Mouse (Mus musculus) left cerebral cortex, postnatal 14 days (tissue): ENCODE results near the gene Ncln. TPM values are rescaled to one million over a fixed set of nuclear protein-coding genes. Genes with fewer than 3 reads are reported as not detected.

Experiments
- DNase-seq, 2 experiments: peaks; one replicate each; pipeline ENCODE4 v3.0.0; 2021 to 2022; ENCODE audit warnings: low spot score in 2 of 2, mixed read lengths in 1 of 2
- intact Hi-C: fragments of 180-260 bp; cut with DNase I; formaldehyde crosslinking; loops from one replicate; pipeline ENCODE4 v1.15.1; 2025
- total RNA-seq, 2 experiments: library from RNA; stranded (reverse); gene quantifications; 2 replicates each; pipeline ENCODE4 v1.2.3; 2021

Ncln gene
- total RNA-seq, 2 experiments from 2014 or later, result 80.2 to 104 TPM

DNA sequence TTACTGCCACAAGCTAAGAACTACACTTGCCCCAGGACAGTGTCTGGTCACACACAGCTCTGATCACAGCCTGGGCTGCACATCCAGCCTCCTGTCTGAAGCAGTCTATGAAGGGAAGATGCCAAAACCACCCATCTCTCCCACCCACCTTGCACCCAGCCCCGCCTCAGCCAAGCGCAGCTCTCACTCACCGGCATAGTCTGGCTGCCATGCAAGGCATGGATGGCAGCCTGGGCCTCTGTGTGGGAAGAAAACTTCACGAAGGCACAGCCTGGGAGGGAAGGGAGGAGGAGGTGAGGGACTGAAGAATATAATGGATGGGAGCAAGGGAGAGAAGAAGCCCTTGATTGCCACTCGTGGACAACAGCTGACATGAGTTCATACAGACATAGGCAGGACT is 26.9 kb downstream of the Ncln start:
- DNase-seq, result peak; percentile 67 to 76
- intact Hi-C loops, result no loop called here

DNA sequence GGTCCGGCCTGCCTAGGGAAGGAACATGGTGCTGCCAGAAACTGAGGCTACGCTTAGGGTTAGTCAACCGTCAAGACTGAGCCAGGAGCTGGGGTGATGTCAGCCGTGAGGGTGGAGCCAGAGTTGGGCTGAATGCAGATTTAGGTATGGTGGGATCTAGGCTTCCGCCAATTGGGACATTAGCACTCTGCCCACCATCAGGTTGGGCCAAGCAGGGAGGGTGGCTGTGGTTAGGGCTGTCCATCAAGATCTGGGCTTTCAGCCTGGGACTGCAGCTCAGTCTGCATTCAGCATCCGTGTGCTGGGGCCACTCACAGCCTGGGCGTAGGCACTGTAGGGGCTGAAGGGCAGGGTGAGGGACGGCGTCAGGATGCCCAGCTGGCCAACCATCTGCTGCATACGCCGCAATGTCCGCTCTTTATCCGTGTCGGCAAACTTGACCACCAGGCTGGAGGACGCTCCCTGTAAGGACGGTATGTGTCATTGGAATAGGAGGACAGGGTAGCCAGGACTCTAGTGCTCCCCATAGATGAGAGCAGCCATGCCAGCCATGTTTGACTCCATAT is 28.4 kb downstream of the Ncln start:
- DNase-seq, result no peak
- intact Hi-C loops, result no loop called here

DNA sequence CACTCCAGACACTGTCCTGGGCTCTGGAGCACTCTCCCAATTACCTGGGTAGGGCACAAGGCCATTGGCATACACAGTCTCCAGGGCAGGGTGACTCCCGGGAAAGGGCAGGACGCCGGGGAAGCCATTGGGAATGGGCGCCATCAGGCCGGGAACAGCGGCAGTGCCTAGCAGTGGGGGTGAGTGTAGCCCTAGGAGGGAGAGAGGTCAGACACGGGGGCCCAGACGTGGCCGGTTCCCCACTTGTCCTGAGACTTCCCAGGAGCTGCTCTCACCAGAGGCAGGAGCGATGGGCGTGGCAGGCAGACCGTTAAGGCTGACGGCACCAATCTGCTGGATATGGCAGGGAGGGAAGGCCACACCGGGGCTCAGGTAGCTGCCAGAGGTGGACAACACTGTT is 29.3 kb downstream of the Ncln start:
- no peak for DNase-seq
- intact Hi-C loops, result no loop called here

DNA sequence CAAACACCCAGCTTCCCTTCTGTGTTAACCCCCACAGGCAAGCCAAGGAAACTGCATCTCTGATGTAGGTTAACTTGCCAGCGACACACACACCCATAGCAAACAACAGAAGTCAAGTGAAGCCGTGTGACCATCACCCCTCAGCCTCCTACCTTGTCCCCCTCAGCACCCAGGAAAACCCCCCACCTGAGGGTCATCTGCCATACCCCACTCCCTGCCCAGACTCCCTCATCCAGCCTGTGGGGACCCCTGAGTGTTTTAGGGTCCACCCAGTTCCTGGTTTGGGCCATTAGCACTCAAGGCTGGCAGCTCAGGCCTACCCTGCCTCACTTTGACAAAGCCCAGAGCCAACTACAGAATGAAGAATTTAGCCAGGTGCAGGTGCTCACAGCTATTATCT is 30.1 kb downstream of the Ncln start:
- peak in 1 of 2 experiments; percentile 2 for DNase-seq
- intact Hi-C loops, result no loop called here

DNA sequence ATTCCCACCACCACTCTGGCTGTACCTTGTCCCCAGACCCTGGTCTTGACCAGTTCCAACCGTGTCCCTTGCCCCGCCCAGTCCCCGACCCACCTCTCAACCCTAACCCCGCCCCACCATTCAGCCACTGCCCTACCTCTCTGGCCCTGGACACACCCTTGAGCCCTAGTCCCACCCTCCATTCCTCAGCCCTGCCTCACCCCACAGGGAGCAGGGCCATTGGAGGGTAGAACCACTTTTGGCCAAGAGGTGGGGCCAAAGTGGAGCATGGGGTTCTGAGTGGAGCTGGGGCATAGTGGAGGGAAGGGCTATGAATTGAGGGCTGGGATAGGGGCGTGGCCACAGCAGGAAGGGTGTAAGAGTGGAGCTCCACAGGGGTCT is 30.9 kb downstream of the Ncln start:
- intact Hi-C loops, result no loop called here
- peak in 1 of 2 experiments; percentile 5 for DNase-seq

DNA sequence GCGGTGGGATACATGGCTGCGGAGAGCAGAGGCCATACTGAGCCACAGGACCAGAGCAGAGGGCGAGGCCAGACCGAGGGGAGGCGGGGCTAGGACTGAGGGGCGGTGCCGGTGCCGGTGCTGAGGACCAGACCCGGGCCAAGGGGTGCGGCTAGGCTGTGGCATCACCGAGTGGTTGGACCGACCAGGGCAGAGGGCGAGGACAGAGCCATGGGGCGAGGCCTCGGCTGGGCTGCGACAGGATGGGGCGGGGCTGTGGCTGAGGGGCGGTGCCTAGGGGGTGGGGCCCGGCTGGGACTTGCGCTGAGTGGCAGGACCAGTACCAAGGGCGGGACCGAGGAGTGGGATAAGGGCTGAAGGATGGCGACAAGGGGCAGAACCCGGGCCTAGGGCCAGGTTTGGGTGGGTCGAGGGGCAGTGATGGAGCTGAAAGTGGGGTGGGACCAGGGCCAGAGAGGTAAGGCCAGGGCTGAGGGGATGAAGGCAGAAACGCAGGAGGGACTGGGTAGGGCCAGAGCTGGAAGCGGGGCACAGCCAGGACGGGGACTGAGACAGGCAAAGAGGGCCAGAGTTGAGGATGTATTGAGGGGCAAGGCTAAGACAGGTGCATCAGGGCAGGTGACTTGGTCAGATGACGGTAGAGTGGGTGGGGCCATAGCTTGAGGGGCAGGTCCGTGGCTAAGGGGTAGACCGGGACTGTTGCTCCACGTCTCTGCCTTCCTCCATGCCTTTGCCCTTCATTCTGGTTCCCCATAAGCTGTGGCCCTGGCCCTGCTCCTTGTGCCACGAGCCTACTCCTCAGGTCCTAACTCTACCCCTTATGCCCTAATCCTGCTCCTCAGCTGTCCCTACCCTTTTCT is 31.6 kb downstream of the Ncln start:
- intact Hi-C loops, result no loop called here
- DNase-seq, result peak in 1 of 2 experiments; percentile 19

DNA sequence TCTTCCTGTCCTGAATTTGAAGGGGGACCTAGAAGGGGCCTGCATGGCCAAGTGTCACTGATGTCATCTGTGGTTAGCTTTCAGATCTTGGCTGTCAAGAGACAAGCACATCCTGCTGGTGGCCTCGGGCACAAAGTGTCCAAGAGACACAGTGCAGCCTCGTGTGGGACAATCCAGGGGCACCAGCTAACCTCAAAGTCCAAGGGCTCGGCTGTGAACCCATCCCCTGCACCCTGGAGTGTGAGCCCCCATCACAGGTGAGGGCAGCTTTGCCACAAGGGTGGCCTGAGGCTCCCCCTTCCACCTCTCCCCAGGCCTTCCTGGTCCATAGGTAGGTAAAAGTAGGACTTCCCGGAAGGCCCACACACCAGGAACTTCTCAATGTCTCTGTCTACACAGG is 32.7 kb downstream of the Ncln start:
- intact Hi-C loops, result no loop called here
- peak in 1 of 2 experiments; percentile 5 for DNase-seq

- intact Hi-C loops, result no loop called here
- no peak for DNase-seq
Measured at GRCm38 (mm10) chr10:81462917-81463316, 33.3 kb downstream of the Ncln start.

- DNase-seq, result peak in 1 of 2 experiments; percentile 4
- intact Hi-C loops, result no loop called here
Measured at GRCm38 (mm10) chr10:81462415-81462804, 33.8 kb downstream of the Ncln start.

GRCm38 (mm10) chr10:81461673-81462414 is 34.3 kb downstream of the Ncln start:
- peak; percentile 5 for DNase-seq
- intact Hi-C loops, result no loop called here

DNA sequence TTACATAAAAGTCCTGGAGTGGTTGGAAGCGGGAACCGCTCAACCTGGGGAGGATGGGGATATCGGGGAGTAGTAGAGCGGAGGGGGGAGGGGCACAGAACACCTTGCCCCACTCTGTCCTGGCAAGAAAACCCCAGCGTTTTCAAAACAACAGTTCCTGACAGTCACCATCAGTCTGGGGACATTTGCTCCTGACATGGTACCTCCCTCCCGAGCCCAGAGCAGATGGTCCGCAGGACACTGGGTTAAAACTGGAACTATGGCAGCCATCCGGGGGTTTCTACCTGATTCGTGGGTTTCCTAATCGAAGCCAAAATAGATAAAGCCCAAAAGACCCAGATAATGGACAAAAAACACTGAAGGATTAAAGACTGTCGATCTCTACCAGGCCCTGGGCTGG is 35.2 kb downstream of the Ncln start:
- no peak for DNase-seq
- intact Hi-C loops, result no loop called here

DNA sequence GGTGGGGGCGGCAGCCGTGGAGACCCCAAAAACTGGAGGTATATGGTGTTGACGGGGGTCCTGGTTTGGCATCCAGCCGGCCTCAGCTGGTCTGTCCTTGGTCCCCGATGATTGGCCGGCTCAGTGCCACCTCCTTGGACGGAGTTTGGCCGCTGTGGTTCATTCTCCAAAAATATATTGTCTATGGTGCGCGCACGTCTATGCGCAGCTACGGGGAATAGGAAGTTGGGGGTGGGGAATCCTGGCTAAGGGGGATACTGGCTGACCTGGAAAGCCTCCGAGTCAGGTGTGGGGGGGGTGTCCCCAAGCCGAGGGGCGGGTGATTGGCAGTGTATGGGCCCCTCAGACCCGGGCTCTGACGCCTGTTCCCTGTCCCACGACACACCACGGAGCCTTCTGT is 35.7 kb downstream of the Ncln start:
- peak; percentile 19 to 22 for DNase-seq
- intact Hi-C loops, result no loop called here

DNA sequence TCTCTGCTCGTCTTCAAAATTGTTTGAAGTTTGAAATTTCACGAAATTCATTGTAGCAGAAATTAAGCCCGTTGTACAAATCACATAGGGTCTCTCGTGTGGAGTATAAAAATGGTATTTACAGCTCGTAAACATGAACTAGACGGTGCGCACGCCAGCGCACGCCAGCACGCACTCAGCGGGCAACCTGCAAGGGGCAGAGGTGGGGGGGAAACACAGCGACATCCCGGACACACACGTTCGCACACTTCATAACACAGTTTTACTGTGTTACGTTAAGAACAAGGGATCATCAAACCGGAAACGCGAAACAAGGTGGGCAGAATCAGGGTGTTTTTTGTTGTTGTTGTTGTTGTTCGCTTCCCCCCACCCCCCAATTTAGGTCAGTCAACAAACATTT is 36.8 kb downstream of the Ncln start:
- intact Hi-C loops, result no loop called here
- DNase-seq, result no peak

DNA sequence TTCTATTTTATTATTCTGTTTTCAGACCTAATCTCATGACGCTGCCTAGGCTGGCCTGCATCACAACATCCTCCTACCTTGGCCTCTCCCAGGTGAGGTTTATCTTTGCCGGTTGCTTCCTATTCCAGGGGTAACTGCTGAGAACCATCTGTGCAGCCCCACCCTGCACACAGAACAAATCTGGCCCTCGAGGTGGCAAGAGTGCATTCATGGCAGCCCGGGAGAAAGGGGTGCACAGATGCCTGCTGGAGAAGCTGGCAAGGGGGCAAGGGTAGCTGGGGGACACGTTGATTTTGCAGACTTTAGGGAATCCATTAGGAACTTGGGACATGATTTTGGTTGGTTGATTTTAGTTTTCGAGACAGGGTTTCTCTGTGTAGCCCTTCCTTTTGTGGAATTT is 37.9 kb downstream of the Ncln start:
- peak in 1 of 2 experiments; percentile 3 for DNase-seq
- intact Hi-C loops, result no loop called here

DNA sequence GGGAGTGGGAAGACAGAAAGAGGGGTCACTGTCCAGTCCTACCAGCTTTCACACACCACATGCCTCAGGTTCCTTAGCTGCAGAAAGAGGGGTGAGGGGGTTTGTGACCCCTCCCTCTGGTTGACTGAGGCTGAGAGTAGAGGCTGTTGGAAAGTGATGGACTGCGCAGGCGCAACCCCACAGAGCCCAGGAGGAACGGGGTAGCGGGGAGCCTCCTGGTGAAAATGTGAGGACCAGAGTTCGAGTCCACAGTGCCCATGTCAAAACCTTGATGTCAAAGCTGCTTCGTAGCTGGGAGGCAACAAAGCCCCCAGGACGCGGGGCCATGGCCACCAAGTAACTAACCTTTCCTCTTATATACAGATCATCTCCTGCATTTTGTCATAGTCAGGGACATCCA is 38.6 kb downstream of the Ncln start:
- intact Hi-C loops, result no loop called here

GRCm38 (mm10) chr10:81456983-81457563 is 39.1 kb downstream of the Ncln start:
- no peak for DNase-seq
- intact Hi-C loops, result no loop called here

More for the DNA sequence above, 38.6 kb downstream of the Ncln start:
- DNase-seq, result peak in 1 of 2 experiments; percentile 7

- no peak for DNase-seq
- intact Hi-C loops, result no loop called here
Measured at GRCm38 (mm10) chr10:81455181-81455895, 40.9 kb downstream of the Ncln start, which contains the start of gene Nfic. Gene Nfic, minus strand, starts transcription at chr10:81455635.

DNA sequence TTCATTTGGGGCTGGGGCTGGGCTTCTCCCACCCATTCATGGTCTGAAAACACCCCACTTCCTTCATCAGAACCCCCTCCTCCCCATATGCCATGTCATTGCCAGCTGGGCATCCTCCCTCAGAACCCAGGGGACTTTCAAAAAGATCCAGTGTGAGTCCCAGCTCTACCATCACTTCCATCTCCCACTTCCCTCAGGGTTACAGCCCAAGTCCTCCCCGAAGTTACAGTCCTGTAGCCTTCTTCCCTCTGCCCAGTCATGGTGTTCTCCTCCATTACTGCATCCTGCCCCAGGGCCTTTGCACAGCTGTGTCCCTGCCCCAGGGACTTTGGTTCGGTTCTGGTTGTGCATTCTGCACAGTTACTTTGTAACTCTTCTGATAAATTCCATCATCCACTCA is 42.1 kb downstream of the Ncln start:
- intact Hi-C loops, result loop anchor here (5.0 kb wide), 1 partner anchor 167 kb away; no protein-coding TSS in a partner anchor
- DNase-seq, result no peak

DNA sequence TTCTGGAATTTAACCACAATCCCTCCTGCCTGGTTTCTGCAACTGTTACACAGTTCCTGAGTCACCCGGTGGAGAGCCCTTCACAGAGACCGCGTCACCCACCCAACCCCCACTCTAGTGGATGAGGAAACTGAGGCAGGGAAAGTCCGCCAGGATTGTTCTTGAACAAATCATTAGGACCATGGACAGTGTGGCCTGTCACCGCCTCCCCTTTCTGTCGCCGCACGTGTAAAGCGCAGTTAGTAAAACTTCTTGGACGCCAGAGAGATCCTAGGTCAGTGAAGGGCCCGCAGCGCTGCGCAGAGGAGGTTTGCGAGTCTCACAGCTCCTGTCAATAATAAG is 43.3 kb downstream of the Ncln start:
- intact Hi-C loops, result loop anchor here (5.0 kb wide), 1 partner anchor 166 kb away; no protein-coding TSS in a partner anchor
- peak; percentile 5 to 7 for DNase-seq
